Mouse (Mus musculus) frontal cortex, postnatal 10 days (tissue): ENCODE measurements around the gene Otulinl.
"Not testable (repeated sequence)": the region's sequence is repeated elsewhere in the genome, so short reads cannot be mapped to it uniquely, and the experiment has no call there.

Experiments
- DNase-seq, 2 experiments: peaks; one replicate each; pipeline ENCODE4 v3.0.0; 2022; ENCODE audit warnings: low spot score in 2 of 2, mixed read lengths in 1 of 2

Otulinl gene

DNA sequence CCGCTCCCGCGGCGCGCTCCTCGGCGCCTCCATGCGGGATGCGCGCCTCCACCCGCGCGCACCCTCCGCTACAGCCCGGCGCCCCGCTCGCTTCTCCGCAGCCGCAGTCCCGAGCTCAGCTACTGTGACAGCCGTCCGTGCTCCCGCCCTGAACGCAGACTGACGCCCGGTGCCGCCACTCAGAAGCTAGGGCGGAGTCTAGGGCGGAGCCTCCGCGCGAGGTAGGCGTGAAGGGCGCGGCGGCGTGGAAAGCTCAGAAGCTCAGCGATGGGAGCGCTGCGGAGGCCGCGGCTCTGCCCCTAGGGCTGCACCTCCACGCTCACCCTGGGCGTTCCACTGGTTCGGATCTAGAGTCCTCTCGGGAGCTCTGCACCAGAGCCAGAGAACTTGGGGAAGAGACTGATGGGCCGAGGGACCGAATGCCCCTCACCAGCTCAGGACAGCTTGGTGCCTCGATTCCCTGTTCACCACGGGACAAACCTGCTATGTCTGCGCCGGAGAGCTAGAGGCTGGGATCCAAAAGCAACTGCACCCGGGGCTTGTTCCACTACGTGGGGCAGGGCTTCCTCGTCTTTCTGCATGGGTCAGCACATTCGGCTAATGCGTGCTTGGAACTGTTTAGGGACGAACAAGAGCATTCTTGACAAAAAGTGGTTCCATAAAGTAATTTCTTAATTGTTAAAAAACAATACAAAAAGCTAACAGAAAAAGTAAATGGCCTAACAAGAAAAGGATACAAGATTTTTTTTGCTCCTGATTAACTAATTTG, at the start of gene Otulinl:
Gene Otulinl, minus strand, starts transcription at position 161 of the 769 bp plus-strand sequence.
- peak; percentile 90 to 96 for DNase-seq

DNA sequence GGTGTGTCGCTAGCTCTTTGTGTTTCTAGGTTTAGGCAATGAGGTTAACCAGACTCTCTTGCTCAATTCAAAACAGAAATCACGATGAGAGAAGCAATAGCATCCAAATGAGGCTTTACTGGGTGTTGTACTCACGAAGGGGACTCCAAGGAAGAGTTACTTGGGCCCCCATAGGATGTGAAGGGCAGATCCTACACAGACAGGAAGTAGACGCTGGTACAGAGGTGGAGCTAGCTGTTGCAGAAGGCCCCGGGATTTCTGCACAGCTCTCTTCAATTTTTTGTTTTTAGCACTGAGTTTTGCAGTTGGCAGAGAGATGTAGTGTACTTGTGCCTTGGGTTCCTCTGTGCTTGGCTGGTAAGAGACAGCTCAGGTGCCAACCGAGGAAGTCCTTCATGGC, 44.8 kb upstream of the Otulinl start:
- DNase-seq, result no peak

DNA sequence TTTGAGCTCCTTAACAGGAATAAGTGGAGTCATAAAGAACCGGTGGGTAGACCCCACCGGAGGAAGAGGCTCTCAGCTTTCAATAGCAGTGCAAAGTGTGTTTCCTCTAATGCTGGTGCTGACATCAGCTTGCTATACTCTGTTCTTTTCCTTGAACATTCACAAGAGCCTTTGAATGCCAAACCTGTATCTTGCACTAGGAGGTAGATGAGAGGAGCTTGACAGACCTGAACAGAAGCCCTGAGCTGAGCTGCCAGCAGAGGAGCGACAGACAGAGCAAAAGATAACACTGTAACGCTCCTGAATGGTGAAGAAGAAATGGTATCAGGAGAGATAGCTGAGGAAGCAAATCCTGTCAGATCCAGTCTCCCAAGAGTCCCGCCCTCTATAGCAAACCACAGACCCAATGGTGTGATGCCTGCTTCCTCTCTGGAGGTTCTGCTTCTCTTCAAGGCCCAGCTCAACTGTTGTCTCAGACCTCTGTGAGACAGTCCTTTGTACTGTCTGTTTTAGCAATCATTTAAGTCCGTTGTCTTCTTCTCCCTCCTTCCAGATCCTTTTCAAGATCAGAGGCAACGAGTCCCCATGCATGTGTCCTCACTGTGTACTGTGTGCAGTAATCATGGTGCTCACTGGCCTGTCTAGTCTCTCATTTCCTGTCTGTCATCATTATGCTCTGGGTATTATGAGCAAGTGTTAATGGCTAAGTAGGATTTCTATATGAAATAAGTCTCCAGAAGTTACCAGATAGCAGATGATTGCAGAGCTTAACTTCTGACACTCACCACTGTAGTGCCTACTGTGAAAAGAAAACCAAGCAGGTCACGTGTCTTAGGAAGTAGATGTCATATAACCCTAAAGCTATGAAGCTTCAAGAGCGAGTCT, 43.7 kb upstream of the Otulinl start:
- no peak for DNase-seq

DNA sequence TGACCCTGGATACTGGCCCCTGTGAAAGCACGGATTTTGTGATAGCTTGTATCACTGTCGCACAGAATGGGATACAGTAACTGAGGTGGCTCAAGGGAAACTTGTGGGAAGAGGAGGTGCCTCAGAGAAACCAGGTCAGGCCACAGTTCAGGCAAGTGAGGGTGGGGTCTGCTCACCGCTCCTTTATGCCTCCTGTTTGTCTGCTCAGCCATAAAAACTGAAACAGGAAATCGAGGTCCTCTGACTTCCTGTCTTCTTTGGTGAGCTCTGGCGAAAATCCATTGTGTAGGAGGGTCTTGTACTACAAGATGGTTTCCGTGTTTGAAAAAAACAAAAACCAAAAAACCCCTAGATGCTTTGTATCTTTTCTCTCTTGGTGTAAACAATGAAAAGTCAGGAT, 42.9 kb upstream of the Otulinl start:
- DNase-seq, result no peak

DNA sequence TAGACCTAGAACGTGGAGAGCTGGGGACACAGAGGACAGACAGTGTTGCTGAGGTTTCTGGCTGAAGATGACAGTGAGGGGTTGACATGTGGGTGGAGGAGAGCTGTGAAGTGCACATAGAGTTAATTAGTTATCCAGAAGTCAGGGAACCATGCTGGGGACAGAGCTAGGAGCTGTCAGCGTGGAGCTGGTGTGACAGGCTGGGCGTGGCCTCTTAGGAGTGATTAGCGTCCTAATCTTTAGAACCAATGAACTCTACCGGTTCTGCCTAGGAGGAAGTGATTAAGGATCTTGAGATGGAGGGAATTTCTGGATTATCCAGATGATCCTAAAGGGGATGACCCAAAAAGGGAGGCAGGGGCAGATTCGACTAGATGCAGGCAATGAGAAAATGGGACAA, 42.4 kb upstream of the Otulinl start:
- DNase-seq, result no peak

DNA sequence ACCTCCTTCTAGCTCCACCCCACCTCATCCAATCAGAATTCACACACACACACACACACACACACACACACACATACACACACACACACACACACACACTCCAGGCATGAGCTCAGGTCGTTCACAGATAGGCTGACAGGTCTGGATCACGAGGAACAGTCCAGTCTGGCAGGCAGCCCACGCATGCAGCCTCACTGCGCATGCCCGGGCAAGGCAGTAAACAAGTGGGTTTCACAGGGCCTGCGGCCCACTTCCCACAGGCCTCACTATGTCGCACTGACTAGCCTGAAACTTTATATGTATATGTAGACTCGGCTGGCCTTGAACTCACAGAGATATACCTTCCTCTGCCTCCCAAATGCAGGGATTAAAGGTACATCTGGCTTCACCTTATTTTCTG, 38.9 kb upstream of the Otulinl start:
- DNase-seq, result not testable (repeated sequence)

DNA sequence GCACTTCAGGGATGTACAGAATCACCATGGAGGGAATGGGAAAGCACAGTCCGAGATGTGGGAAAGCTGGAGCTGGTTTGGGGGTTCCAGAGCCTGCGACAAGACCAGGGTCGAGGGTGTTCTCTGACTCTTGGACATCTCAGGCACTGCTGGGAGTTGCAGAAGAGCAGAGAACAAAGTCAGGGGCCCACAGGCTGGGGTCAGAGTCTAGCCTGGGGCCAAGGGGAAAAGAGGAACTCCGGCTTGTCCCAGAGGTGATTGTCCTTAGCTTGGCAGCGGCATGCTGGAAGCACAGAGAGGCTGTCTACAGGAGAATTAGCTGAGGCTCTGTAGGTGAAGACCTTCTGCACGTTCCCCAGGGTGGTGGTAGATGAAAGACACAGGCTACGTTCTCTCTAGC, 37.3 kb upstream of the Otulinl start:
- no peak for DNase-seq

DNA sequence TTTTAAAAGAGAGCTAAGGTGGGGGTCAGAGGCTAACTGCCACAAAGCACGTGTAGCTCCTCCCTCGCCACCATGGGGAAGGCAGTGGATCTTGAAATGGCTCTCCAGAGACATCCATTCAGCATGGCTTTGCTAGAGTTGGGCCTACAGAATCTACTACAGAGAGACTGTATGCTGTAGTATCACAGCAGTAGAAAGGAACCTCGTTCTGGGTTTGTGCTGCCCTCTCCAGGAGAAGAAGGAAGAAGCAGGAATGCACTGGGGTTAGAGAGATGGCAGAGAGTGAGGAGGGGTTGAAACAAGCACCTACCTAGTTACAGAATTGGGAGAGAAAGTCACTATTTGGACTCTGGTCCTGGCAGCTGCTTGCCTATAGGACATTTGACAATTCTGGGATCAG, 34.0 kb upstream of the Otulinl start:
- DNase-seq, result peak in 1 of 2 experiments; percentile 48

DNA sequence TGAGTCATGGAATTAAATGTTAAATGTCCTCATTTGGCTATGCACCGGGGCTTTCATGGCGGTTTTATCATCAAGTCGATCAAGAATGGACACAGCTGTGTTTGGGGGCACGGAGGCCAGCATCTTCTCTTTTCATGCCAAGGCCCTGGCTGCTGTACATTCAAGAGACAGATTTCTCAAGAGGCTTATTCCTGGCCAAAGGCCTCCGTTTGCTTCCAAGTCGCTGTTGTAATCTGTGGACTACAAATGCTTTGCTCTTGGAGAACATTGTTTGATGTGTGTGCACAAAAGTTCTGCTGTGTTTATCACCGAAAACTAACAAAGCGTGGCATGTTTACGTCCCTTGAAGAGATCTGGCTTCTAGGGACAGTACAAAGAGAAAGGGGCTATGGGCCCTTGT, 29.3 kb upstream of the Otulinl start:
- no peak for DNase-seq

DNA sequence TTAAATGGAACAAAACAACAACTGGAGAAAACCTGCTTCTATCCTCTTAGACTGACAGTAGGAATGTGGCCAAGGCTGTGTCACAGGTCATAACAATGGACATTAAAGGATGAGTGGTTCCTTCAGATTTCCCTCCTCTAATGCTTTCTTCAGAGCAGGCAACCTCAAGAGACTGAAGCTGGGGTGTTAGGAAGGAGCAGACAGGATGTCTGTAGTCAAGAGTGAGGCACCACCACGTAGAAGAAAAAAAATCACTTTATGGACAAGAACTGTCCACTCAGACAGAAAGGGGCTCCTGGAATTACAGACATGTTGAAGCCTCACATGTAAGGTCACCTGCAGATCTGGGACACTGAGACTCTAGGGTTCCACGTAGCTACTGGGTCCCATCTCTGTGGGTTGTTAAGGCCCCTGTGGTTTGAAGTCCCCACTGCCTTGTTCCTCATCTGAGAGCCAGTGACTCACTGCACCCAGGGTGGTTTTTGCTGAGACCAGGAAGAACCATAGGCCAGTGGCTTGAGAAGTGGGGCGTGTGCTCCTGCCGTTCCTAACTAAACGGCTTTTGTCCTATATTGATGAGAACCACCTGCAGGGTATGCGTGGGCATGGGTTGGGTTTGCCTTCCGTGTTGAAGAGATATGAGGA, 27.7 kb upstream of the Otulinl start:
- DNase-seq, result no peak

DNA sequence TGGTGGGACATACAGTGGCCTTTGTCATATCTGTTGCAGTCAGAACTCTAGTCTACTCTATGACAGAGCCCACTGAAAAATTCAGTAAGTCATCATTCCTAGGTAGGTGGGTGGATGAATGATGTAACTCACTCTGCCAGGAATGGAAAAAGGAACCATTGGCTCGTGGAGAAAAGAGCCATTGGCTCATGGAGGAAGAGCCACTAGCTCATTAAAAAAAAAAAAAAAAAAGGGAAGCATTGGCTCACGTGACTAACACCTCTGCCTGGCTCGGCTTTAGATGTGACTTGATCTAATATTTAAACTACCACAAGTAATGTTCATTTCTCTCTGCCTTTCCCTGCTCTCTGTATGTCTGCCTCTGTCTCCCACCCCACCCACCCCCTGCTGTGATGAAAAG, 27.1 kb upstream of the Otulinl start:
- no peak for DNase-seq

DNA sequence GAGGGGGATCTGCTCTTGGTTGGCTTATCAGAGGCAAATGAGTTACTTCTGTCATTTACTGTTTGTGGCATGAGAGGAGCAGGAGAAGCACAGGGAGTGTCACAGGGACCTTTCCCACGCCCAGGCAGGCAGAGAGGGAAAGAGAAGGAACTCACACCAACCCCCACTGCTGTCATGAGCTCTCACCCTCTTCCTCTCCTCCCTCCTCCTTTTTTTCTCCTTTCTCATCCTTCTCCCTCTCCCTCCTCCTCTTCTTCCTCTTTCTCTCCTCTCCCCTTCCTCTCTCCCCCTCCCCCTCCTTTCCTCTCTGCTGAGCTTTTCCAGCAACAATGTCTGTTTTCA, 21.6 kb upstream of the Otulinl start:
- DNase-seq, result no peak

DNA sequence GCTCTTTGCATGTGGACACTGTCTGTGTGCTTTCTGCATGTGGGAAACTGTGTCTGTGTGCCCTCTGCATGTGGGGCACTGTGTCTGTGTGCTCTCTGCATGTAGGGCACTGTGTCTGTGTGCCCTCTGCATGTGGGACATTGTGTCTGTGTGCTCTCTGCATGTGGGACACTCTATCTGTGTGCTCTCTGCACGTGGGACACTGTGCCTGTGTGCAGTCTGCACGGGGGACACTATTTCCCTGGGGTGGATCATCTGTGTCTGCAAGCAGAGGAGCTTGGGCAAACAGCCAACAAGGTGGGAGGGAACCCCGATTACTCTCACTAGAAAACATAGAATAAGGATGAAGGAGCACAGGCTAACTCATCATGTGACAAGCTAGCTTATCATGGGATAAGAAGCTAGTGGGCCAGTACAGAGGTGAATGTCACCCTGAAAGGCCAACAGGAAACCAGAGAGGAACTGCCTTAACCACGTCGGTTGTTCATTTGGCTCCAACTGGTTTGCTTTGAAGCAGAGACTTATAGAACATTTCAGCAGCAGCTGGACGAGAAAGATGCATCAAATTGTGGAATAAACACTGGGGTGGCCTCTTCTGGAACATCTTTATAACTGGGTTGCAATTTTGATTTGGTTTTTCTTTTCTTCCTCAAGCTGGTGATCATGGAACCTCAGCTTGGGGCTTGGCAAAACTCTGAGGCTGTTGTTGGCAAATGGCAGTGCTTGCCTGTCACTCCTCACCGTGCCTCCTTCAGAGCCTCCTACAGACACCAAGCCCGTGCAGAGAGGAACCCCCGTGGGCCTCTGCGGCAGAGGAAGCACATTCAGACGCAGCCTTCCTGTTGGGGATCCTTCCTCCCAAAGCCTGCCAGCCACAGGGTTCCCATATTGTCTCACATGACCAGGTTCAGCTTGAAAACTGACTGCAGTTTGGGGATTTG, 20.9 kb upstream of the Otulinl start:
- DNase-seq, result peak; percentile 34 to 61

DNA sequence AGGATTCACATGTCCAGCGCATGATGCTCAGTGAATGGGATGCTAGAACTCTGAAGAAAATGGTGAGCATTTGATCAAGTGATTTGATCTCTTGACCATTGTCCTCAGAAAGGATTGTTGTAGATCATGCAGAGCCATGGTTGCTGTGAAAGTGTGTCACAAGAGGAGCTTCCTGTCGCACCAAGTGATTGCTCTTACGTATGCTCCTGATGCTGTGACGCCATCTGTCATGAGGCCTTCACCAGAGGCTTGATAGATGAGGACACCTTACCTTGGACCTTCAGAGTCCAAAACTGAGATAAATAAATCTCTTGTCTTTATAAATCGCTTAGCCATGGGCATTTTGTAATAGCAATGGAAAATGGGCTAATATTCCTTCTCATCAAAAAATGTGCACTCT, 16.3 kb upstream of the Otulinl start:
- DNase-seq, result no peak

DNA sequence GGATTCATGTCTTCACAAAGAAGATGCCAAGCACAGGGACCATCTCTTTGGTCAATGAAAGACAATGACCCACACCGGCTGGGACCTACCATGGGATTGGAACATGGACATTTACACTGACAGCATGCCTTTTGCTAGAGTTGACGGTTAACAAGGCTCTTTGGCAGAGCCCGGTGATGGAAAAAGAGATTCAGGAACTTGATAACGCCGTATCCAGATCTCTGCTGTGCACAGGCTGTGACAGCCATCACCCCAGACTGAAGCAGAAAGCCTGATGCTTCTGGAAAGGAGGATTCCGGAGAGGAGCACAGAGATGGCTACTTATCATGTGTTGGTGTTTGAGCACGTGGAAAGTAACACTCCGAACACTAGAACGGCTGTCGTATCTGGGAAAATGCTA, 11.9 kb upstream of the Otulinl start:
- no peak for DNase-seq

DNA sequence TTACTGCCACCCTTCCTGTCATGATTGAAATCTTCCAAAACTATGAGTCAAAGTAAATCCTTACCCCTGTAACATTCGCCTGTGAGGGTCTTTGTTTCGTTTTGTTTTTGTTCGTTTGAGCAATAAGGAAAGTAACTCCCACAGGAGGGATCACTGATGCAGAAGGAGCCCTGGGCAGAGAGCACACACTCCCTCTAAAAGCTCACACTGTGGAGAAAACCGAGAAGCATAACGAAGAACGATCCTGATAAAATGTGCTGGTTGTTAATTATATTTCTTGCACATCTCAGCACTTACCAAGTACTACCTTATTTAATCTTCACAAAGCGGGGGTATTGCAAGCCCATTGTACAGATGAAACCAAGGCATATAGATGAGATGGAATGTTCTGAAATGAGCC, 10.8 kb upstream of the Otulinl start:
- DNase-seq, result no peak

DNA sequence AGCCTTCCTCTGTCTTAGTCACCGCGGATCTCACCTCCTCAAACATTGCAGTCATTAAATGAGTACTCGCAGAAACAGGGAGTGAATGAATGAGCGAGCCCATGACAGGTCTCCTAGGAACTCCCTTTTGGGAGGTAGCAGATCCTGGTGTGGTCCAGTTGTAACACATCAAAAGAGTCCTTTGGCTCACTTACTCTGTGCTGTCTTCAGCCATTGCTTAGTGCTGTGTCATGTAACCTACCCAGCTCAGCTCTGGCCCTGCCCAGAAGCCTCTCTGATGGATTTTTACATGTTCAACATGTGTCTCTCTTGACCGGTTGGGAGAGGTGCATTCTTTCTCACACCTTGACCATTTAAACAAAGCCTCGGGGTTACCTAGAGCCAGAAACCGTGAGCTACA, 9.8 kb upstream of the Otulinl start:
- no peak for DNase-seq

DNA sequence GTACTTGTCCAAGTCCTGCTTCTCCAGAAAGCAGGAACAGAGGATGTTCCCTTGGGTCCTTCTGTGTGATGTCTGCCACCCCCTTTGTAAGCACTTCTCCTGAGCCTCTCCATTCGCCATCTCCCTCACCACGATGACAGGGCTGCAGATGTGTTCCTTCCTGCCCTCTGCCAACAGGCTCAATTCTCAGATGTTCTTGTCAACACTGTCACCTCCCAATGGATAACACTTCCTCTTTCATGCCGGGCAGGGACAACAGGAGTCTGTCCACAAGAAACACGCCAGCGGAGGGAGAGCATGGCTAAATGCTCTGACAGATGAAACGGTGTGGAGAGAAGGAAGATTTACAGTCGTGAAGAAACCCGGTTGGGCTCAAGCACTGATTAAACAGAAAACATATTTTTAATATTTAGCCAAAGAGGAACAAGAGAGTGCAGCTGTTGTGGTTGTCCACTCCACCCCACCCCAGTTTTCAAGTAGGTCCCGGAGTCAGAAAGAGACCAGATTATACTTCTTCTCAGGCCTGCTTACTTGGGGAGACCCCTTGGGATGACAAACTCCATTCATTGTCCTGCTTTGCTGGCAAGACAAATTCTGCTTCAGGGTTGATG, 6.8 kb upstream of the Otulinl start:
- DNase-seq, result no peak

DNA sequence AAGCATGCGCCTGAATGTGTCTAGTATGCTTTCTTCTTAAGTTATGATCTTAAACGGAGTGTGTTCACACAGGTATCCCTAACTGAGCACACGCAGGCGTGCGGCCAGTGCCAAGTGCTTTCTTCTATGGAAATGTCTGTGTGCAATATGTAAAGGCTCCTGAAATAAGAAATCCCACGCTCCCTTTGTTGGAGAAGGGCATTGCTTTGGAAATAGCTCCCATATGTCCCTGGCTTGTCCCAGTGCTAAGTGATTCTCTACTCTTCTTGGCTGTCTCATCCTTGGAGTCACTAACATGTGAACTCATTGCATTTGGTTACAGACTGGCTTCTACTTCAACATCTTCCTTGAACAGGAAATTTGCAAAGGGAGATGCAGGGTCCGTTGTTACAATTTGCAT, 3.4 kb upstream of the Otulinl start:
- DNase-seq, result no peak

DNA sequence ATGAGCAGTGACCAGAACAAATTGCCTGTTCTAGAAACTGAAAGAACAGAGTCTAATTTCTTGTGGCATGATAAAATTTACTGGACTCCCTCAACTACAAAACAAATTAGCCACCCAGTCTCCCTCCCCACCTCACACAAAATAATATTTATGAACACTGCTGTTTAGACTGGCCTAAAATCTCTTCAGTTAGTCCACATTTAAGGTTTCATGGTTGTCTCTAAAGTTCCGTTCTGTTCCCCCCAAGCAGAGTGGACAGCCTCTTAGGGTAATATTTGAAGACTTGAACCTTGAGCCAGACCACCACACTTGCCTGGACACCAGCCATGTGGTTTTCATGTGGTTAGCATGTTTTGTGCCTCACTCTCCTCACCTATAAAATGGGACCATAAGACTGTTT, 1.8 kb upstream of the Otulinl start:
- DNase-seq, result no peak

DNA sequence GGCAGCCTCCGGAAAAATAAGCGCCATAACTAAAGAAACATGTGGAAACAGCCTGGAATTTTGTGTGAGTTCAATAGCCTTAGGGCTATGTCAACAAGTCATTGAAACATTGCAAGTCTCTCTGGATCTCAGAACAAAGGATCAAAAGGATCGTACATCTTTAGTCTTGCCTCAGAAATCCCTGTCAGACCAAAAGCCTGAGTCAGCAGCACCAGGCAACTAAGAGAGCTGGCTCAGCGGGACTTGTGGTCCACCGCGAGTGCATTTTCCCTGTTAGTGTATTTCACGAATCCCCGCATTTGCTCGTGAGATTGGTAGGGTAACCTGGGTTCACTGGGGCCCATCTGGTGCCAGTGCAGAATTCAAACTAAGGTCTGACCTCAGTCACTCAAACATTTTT, 1.2 kb upstream of the Otulinl start:
- DNase-seq, result no peak
